Mouse (Mus musculus) hematopoietic multipotent progenitor cell, adult 10-12 weeks (in vitro differentiated cells): ENCODE results near the gene Pde1c. TPM values are rescaled to one million over a fixed set of nuclear protein-coding genes. Genes with fewer than 3 reads are reported as not detected.

Source experiments
- polyA plus RNA-seq: library from polyadenylated mRNA; stranded (reverse); fragments of >175 nt; gene quantifications from 2 replicates; pipeline ENCODE4 v1.2.3, GENCODE M21; 2012; ENCODE audit warnings: low replicate concordance

The Pde1c gene
- polyA plus RNA-seq = 0.11 and 0.14 TPM in 2 replicates

GRCm38 (mm10) chr6:56568470-56569372, at the start of gene Pde1c:
Pde1c (minus strand) TSS chr6:56569103.

Other genes starting within 250 kb of the Pde1c start
- gene Lsm5, start 135.6 kb upstream of the Pde1c start, polyA plus RNA-seq = 2.0 TPM in 1 of 2 replicates, not detected in the other
- gene Avl9, start 145.8 kb upstream of the Pde1c start, polyA plus RNA-seq = 10.8 and 21.9 TPM in 2 replicates
- 6.4 and 7.2 TPM in 2 replicates for gene Kbtbd2, start 228.7 kb upstream of the Pde1c start, polyA plus RNA-seq